Mouse (Mus musculus) adrenal gland, postnatal 36 days (tissue): ENCODE measurements around the gene Cfap52. TPM values are rescaled to one million over a fixed set of nuclear protein-coding genes. Genes with fewer than 3 reads are reported as not detected.

ENCODE experiments used
- DNase-seq, 2 experiments: peaks; one replicate each; pipeline ENCODE4 v3.0.0; 2021; ENCODE audit warnings: mixed read lengths in 1 of 2
- long read RNA-seq, 2 experiments: library from polyadenylated mRNA; stranded (forward); transcript quantifications; one replicate each; pipeline ENCODE4 v2.0.0; 2021; ENCODE audit warnings: borderline sequencing depth in 2 of 2
- total RNA-seq, 2 experiments: library from RNA; stranded (reverse); gene quantifications; 2 replicates each; pipeline ENCODE4 v1.2.3; 2021

Gene Cfap52
- total RNA-seq = not detected
- long read RNA-seq, experiment 1 = 0 reads
- long read RNA-seq, experiment 2 = 0 reads

DNA sequence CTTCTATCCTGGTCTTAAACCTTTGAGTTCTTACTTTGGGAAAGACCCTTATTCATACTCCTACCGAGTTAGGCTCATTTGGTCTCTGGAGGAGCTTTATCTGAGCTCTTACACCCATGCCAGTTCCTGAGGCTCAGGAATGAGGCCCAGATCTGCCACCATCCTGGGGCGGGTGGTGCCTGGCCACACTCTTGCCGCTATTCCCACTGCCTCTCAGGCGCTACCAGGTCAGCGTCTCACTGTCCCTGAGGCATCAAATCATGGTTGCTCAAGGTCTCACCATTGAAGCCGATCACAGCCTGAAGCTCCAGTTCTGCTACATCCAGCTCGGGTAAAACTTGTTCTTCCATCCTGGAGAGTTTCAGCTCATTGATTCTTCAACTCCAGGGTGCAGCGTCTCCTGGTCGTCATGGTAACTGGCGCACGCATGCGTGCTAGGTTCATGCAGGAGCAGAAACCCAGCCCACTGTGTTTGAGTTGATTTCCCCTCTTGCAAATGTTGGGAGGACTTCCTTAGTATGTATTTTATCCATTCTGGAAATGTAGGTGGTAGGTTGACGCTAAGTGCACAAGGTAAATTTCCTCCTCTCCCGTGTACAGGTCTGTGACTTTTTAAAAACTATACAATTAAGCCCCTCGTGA is at the start of gene Cfap52:
TSS of gene Cfap52 (minus strand) at position 410 of the 642 bp plus-strand sequence.
- peak; percentile 91 to 92 for DNase-seq

- no peak for DNase-seq
Measured at GRCm38 (mm10) chr11:68012207-68012606, 46.8 kb upstream of the Cfap52 start.

GRCm38 (mm10) chr11:68009377-68009776 is 43.9 kb upstream of the Cfap52 start:
- no peak for DNase-seq

DNA sequence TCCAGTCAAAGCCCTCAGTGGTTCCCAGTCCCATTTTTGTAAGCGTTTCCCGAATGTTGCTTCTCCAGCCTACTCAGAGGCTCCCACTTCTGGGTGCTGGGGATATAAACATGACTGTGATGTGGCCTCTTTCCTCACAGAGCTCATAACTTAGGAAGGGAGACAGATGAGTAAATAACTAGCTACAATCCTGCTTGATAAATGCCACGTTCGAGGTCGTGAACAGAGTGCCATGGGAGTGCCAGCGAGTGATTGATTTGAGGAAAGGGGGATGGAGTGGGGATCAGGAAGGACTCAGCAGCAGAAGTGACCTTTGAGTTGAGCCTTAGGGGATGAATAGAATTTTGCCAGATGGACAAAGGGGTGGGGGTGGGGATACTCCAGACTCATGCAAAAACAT is 42.2 kb upstream of the Cfap52 start:
- DNase-seq = peak; percentile 22 to 50

GRCm38 (mm10) chr11:68006216-68006789 is 40.9 kb upstream of the Cfap52 start:
- no peak for DNase-seq

- DNase-seq = peak; percentile 74 to 75
Measured at GRCm38 (mm10) chr11:68004191-68004590, 38.7 kb upstream of the Cfap52 start.

DNA sequence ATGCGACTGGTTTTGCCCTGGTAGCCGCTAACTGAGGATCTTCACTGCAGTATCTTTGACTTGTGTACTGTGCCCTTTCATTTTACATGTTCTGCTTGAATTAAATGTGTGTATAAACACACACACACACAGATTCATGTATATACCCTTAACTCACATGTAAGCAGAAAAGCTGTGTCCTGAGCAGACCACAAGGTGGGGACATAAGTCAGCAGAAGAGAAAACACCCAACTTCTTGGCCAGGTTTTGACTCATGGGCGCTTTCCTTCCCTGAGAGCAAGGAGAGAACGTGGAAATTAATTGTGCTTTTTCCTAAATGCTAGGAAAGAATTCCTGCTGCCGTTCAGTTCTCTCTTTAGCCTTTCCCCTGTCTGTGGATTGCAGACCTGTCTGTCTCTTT is 34.2 kb upstream of the Cfap52 start:
- DNase-seq = no peak

GRCm38 (mm10) chr11:67998905-67999304 is 33.5 kb upstream of the Cfap52 start:
- DNase-seq = no peak

GRCm38 (mm10) chr11:67995965-67996364 is 30.5 kb upstream of the Cfap52 start:
- no peak for DNase-seq

DNA sequence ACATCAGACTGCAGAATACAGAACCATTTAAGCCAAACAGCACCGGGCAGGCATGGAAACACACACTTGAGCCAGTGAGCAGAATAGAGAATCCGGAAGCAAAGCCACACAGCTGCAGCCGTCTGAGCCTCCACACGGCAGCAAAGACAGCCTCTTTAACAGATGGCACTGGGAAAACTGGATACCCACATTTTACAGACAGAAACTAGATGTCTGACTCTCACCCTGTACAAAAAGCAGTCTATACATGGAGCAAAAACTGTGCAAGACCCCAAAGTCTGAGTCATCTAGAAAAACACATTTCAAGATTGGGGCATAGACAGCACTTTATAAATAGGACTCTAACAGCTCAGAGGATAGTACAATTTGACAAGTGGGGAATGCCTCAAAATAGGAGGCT is 25.8 kb upstream of the Cfap52 start:
- no peak for DNase-seq

- DNase-seq = no peak
Measured at GRCm38 (mm10) chr11:67983564-67983963, 18.1 kb upstream of the Cfap52 start.

- DNase-seq = no peak
Measured at GRCm38 (mm10) chr11:67975252-67975651, 9.8 kb upstream of the Cfap52 start.

GRCm38 (mm10) chr11:67973225-67973624 is 7.8 kb upstream of the Cfap52 start:
- DNase-seq = no peak

GRCm38 (mm10) chr11:67972606-67973005 is 7.2 kb upstream of the Cfap52 start:
- DNase-seq = no peak

DNA sequence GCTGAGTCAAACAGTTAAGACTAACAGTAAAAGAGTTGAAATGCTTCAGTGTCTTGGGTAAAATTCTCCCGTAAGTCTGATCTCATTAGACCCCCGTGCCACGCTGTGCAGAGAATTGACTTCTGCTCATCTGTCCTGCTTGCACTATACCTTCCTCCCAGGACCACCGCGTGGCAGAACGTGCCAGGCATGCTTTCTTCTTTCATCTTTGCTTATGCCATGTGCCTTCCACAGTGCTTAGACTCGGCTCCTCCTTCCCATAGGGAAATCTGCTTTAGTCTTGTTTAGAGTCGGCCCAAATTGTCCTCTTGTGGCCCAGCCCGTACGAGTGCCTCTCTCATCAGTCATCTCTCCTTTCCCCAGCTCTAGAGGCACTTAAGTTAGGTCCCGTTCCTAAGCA is 2.4 kb upstream of the Cfap52 start:
- no peak for DNase-seq

GRCm38 (mm10) chr11:67965905-67966878 is 741 bp upstream of the Cfap52 start, which contains the start of gene Stx8:
Gene Stx8, plus strand, starts transcription at chr11:67966193.
- DNase-seq = peak; percentile 97 to 98

DNA sequence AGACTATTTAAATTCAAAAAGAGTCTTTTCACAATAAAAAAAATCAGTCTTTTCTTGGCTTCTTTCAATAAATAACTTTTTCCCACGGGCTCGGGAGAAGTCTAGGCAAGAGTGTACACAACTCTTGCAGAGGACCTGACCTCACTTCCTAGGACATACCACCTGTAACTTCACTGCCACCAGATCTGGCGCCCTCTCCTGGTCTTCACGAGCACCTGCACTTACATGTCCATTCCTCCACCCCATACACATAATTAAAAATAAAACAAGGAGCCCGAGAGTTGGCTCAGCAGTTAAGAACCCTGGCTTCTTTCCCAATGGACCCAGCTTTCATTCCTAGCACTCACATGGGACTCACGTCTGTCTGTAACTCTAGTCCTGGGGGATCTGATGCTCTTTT is 1.3 kb downstream of the Cfap52 start:
- DNase-seq = no peak

DNA sequence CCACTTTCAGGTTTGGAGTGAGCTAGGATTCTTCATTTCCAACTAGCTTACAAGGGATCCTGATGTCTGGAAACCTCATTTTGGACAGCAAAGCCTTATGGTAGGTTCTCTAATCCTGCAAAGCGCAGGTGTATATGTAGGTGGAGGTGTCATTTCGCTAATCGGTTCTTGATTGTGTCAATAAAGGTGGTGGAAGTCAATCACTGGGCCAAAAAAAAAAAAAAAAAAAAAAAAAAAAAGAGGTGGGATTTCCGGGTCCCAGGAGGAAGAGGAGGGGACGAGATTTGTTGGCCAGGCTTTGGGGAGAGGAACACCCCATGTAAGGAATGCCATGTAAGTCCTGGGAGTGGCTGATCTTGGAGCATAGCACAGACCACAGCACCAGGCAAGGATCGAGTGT is 11.0 kb downstream of the Cfap52 start:
- DNase-seq = no peak

GRCm38 (mm10) chr11:67953604-67954003 is 11.8 kb downstream of the Cfap52 start:
- no peak for DNase-seq

- no peak for DNase-seq
Measured at GRCm38 (mm10) chr11:67949475-67949874, 16.0 kb downstream of the Cfap52 start.

DNA sequence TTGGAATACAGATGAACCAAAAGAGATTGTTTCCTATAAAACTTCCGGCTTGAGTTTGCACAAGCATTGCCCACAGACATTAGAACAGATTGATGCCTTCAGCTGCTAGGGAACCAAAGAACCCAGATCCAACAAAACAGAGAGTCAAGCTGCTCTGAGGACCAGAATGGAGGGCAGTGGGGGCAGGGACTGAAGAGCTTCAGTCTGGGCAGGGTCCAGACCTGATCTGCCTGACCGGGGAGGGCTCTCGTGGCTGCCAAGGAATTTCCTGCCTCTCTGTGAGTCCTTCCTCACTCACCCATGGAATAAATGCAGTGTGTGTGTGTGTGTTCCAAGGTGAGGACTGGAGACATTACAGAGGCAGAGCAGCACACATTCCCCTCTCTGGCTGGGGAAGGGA is 17.2 kb downstream of the Cfap52 start:
- DNase-seq = no peak

GRCm38 (mm10) chr11:67932156-67932555 is 33.3 kb downstream of the Cfap52 start:
- no peak for DNase-seq
